Mouse (Mus musculus) lung, postnatal 25 days (tissue): ENCODE measurements at regions not wholly inside any gene's neighbourhood (a gene's known extent, or its start where the extent isn't known, plus 50 kb on each side); places are given as distances from the start of the nearest gene placed in this dataset.

Experiments used
- DNase-seq: peaks from one replicate; pipeline ENCODE4 v3.0.0; 2022; ENCODE audit warnings: low spot score

DNA sequence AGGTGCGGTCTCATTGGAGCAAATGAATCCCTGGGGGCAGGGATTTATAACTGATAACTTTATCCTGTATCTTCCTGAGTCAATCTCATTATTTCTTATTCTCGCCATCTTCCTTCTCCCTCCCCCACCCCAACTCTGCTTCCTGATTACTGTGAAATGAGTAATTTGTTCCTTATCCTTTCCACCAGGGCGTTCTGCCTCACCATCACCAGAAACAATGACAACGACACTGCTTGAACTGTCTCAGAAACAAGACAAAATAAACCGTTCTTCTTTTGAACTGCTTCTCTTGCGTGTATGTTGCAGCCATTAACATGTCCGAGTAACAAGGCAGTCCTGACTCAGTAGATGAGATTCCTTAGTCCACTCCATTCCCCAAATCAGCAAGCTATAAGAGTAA is 246.0 kb upstream of the Trib2 start:
- no peak for DNase-seq

DNA sequence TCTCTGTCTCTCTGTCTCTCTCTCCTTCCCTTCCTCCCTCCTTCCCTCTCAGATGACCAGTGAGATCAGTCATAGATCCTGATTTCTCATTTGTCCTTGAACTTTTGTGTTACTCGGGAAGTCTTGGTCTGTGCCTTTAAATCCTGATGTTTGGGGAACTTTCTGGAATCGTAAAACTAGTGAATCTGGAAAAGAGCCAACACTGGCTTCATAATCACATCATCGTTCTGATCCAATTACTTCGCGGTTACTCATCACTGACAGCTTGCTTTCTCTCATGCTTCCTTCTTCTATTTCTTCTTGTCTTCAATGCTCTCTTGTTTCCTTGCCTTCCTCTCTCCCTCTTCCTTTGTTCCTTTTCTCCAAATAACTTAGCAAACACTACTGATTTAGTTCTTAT is 243.7 kb upstream of the Trib2 start:
- DNase-seq: peak; percentile 5

DNA sequence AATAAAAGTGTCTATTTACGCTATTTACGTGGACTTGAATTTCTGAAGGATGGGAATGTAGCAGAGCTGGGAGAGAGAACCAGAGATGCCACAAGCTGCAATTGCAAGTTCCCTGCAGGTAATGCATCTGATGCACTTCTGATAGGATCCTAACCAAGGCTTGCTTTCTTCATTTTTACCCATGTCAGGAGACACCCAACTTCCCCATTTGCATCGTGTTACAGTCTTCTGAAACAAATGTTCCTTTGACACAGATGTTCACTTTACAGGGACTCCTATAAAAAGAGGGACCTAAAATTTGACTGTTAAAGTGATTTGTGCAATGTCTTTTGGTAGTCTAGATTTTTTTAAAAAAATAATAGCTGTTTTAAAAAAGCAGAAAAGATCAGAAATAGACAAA is 241.5 kb upstream of the Trib2 start:
- no peak for DNase-seq

GRCm38 (mm10) chr12:16056831-16057230 is 240.1 kb upstream of the Trib2 start:
- no peak for DNase-seq

DNA sequence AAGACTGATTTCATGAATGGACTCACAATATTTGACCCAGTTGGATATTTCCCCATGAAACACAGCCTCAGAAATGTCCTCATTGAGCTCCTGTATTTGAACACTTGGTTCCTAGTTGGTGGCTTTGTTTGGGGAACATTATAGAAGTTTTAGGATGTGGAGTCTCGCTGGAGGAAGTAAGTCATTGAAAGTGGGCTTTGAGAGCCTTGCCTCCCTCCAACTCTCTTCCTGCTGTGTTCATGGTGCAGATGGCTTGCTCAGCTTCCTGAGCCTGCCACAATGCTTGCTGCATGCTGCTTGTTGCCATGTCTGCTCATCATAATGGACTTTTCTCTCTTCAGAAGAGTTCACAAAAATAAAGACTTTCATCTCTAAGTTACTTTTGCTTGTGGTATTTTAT is 239.5 kb upstream of the Trib2 start:
- no peak for DNase-seq

DNA sequence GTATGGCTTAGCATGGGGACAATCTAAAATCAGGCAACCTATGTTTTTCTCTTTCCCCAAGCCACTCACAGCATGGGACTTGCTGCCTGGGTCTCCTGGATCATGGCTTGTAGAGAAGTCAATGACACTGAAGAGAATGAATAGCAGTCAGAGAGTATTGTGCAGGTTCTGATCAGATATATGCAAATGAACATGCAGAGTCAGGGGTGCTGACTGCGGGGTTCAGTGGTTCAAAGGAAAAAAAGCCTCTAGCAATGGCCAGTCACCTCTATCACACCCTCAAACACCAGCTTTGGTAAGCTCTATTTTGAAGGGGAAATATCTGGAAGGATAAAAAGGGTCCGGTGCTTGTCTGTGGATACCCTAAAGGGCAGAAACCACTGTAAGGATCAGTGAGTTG is 237.9 kb upstream of the Trib2 start:
- no peak for DNase-seq

DNA sequence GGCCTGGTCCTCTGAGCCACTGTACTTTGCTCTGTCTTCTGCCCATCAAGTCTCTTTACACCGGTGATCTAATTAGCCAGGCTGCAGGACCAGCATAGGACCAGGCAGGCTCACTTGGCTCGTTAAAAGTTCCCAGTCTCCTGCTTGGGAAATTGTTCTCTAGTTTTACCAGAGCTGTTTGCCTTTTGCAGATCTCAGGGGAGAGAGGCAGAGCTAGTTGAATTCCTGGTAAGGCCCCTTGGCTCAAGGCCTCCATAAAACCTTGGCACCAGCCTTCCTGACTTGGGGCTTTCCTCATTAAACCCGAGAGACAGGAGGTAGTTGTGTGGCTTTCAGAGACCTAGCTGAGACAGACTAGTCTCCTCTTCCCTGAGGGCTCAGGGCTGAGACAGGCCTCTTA is 237.0 kb upstream of the Trib2 start:
- no peak for DNase-seq

- DNase-seq: no peak
Measured at GRCm38 (mm10) chr12:16052998-16053397, 236.3 kb upstream of the Trib2 start.

GRCm38 (mm10) chr12:16052353-16052752 is 235.6 kb upstream of the Trib2 start:
- peak; percentile 2 for DNase-seq

DNA sequence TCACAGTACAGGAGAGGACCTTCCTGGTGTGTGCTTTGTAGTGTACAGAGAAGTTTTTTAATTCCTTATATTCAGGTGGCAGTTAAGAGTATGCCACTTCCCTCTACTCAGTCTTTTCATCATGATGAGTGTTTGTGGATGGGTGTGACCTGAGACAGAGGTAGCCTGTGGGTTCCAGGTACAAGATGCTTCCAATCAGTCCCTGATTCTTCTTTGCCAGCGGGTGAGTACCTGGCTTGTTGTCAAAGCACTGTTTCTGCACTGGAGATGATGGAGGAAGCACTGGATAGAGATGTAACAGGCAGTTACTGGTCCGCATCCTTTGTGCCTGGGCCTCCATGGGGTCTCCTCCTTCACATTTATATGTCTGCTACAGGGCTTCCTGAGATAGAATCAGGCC is 234.7 kb upstream of the Trib2 start:
- DNase-seq: no peak

DNA sequence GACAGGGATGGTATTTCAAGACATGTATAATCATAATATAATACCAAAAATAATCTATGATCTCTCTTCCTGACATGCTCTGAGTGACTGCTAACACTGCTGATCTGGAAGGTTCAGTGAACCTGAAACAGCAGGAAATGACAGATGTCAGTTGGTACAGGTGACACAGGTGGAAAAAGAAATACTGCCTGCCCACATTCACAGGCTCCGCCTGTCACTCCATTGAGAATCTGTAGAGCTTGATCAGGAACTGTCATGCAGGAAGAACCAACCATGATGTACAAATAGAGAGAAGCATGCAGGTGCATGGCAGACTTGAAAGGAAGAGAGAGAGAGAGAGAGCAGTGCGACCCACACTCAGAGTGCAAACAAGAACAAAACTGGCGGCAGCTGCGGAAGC is 232.8 kb upstream of the Trib2 start:
- DNase-seq: peak; percentile 3

- DNase-seq: no peak
Measured at GRCm38 (mm10) chr12:16046643-16047042, 229.9 kb upstream of the Trib2 start.

DNA sequence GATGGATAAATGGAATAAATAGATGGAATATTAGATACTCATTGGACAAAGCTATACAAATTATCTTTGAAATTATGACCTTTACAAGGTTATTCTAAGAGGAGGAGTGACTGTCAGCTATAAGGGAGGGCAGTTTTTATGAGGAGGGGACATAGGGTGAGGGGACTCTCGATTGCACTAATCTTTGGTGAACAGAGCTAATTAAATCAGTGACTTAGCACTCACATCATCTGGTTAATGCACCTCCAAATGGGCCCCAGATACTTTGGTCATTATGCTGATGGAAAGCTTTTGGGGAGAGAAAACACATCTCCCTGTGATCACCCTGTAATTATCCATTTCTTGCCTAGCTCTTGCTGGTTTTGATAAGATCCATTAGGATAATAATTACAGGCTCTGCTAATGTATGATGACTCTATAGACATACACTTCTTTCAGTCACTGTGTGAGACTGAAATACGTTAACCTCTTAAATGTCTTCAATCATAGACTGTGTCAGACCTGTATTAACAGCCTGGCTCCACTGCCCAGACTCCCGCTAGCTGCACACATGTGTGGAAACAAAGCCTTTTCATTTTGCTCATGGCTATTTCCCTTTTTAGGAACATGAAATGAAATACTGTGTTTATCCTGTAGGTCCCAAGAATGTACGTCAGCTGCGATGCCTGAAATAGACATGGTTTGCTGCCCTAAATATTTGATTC is 229.2 kb upstream of the Trib2 start:
- no peak for DNase-seq

- DNase-seq: no peak
Measured at GRCm38 (mm10) chr12:16043466-16044214, 226.9 kb upstream of the Trib2 start.

GRCm38 (mm10) chr12:16042362-16042761 is 225.6 kb upstream of the Trib2 start:
- DNase-seq: peak; percentile 79

GRCm38 (mm10) chr12:16041129-16041528 is 224.4 kb upstream of the Trib2 start:
- no peak for DNase-seq

DNA sequence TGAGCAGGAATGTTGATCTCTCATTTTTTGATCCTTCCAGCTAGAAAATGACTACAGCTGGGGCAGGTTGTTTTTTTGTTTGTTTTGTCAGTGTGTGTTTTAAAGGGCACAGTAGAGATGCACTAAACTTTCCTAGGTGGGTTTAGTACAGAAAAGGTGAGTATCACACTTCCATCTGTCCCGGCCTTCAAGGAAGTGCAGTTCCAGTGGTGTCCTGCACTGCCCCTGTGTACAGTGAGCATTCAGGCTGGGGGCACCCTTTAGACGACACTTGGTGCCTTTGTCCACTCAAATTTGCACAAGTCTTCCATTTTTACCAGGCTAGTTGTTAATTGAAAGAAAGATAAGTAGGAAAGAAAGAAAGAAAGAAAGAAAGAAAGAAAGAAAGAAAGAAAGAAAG is 218.8 kb upstream of the Trib2 start:
- no peak for DNase-seq

GRCm38 (mm10) chr12:16034691-16035515 is 218.2 kb upstream of the Trib2 start:
- DNase-seq: no peak

DNA sequence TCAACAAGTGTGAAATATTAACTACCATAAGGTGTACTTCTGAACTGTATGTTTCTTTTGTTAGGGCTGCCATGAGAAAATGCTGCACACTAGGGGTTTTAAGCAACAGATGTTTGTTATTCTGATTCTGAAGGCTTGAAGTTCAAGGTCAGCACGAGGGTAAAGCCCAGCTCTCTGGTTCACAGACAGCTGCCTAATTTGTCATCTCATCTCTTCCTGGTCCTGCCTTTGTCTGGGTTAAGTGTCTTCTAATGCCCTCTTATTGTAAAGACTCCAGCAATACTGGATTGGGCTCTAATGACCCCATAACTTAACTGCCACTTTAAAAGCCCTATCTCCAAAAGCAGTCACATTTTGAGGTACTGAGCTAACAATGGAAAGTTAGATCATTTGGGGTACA is 209.9 kb upstream of the Trib2 start:
- DNase-seq: no peak

DNA sequence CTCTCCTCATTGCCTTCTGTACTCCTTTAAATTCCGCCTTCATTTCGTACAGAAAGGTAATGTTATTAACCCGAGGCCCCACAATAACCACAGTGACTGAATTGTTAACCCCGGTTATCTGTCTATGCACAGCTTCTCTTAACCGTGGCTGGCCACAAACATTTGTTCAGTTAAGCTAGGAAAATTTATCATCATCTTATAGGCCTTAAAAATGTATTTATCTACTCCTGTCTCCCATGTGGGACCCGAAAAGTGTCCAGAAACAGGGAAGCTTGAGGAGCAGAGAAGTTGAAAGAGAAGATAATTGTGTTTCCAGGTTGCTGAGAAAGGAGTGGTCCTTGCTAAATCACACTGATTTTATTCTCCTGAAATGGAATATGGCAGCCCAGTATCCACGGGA is 206.6 kb upstream of the Trib2 start:
- DNase-seq: no peak

DNA sequence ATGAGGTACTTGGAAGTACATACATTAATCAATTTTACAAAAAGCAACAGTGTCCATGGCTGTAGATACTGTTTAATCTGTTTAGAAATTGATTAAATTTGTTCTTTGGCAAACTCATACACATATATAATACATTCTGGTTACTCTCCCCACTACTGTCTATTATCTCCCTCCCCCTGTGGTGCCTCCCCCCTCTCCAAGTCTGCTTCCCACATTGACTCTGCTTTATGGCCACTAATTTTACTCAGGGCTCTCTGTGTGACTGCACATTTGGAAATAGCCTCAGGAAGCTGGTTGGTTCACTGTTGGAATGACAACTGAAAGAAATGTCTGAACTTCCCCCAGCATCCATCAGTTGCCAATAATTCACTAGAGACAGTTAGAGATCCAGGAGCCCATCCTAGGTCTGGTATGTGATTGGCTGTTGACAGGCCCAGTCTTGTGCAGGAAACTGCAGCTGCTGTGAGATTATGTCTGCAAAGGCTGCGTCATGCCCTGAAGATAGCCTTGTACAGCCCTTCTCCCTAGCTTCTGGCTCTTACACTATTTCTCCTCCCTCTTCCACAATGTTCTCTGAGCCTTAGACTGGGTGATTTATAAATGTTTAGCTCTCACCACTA is 204.6 kb upstream of the Trib2 start:
- no peak for DNase-seq

DNA sequence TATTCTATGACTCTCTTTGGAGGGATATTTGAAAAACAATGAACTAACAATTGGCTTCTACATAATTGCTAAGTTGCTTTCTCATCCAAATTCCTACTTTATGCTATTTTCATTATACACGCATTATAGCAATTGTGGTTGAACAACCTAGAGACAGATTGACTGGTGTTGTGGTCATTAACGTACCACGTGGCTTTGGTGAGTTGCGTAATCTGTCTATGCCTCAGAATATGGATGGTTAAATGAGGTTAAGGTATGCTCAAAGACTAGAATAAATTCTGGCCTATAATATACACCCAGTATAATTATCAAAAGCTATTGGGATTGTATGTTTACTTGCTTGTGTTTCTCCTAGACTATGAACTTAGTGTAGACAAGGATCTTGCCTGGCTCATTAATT is 201.5 kb upstream of the Trib2 start:
- DNase-seq: no peak

GRCm38 (mm10) chr12:16016621-16017020 is 199.9 kb upstream of the Trib2 start:
- no peak for DNase-seq
